Mouse (Mus musculus) layer of hippocampus, adult 2 months (tissue): ENCODE measurements at regions not wholly inside any gene's neighbourhood (a gene's known extent, or its start where the extent isn't known, plus 50 kb on each side); places are given as distances from the start of the nearest gene placed in this dataset.

Source experiments
- DNase-seq, 2 experiments: peaks; one replicate each; pipeline ENCODE4 v3.0.0; 2022; ENCODE audit warnings: low spot score in 2 of 2
- H3K27ac ChIP-seq: fragments of 200-600 bp; 2 replicates; pipeline ENCODE4 v1.8.1; 2022
- H3K4me3 ChIP-seq: fragments of 200-600 bp; 2 replicates; pipeline ENCODE4 v1.8.1; 2022; ENCODE audit warnings: mild to moderate bottlenecking
- CTCF ChIP-seq: fragments of 200-600 bp; conservative IDR thresholded peaks from 2 replicates; pipeline ENCODE4 v1.8.1; 2022; ENCODE audit warnings: antibody characterized with exemption, mild to moderate bottlenecking, moderate library complexity

DNA sequence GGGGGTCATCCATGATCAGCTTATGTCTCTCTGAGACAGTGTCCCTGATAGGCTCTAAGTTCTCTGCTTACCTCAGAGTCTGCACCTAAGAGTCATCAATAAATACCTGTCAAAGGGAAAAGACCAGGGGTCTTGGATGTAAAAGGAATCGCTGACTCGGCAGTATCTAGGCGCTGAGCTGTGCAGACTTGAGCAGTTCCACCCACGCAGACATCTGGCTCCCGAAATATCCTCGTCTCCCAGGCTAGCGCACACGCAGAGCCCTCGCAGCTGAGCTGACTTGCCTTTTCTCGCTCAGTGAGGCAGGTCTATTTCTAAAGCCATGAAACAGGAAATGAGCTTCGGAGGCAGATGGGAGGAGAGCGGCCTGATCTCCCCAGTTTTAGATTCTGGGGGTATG is 412.1 kb downstream of the Matn1 start:
- Histone ChIP-seq H3K27ac (no peak overlapping the region), H3K4me3 (no peak overlapping the region)
- no peak for TF ChIP-seq CTCF
- DNase-seq = no peak

DNA sequence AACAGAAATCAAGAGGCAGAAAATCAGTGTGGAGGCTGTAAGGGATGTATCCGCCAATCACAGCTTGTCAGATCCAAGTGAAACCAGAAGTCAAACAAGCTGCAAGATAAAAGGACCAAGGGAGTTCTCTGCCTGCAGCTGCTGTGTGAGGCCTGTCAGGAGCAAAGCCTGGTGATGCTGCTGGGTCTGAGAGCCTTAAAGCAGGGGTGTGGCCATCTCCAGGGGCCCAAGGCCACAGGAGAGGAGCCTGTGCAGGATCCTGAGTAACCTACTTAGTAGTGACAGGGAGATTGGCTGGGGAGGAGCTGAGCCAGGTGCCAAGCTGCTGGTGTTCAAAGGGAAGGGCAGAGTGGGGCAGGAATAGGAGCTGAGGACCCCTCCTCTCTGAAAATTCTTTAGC is 418.8 kb downstream of the Matn1 start:
- Histone ChIP-seq H3K27ac (no peak overlapping the region), H3K4me3 (no peak overlapping the region)
- DNase-seq = no peak
- no peak for TF ChIP-seq CTCF

DNA sequence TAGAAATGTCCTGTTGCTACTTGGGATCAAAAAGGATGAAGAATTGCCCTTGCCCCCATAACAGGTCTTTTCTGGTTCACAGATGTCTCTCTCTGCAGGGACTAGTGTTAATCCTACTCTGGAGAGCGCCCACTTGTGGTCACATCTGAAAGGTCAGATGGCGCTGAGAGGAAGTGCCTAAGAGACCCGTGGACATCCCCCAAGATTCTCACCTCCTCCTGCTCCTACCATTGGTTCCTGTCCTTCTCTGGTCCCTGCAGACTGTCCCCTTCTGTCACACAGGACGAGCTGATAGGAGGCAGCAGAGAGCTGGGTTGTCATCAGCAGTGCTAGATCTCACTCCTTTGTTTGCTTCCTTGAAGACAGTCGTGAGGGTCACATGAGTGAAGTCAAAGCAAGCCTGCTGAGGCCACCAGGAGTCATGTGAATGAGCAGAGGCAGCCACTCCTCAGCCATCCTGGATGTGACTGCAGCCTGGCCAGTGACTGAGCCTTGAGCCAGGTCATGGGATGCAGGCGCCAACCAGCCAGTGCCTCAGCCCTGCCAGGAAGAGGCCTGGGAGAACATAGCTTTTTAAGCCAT is 420.6 kb downstream of the Matn1 start:
- DNase-seq = peak in 1 of 2 experiments; percentile 36
- Histone ChIP-seq H3K4me3 (no peak overlapping the region), H3K27ac (no peak overlapping the region)
- TF ChIP-seq CTCF = peak; percentile 81

DNA sequence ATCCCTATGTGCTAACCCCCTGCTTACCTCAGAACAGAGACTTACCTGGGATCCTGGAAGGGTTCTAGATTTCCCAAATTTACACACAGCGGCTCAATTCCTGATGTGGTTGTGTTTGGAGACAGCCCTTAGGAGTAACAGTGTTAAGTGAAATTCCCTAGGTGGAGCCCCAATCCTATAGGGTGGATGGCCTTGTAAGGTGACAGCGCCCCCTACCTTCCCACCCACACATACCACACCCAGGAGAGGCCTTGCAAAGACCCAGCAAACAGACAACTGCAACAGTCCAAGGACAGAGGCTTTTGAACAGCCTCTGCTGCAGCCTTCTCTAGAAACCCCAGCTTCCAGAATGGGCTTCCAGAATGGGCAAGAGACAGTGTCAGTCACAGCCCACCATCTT is 421.8 kb downstream of the Matn1 start:
- peak; percentile 51 for TF ChIP-seq CTCF
- H3K27ac ChIP-seq = no peak overlapping the region
- no peak for DNase-seq
- no peak overlapping the region for H3K4me3 ChIP-seq

- DNase-seq = no peak
- no peak overlapping the region for H3K4me3 ChIP-seq
- no peak for TF ChIP-seq CTCF
- H3K27ac ChIP-seq = no peak overlapping the region
Measured at GRCm38 (mm10) chr4:131366656-131367055, 422.5 kb downstream of the Matn1 start.

GRCm38 (mm10) chr4:131372517-131372916 is 428.3 kb downstream of the Matn1 start:
- TF ChIP-seq CTCF = no peak

DNA sequence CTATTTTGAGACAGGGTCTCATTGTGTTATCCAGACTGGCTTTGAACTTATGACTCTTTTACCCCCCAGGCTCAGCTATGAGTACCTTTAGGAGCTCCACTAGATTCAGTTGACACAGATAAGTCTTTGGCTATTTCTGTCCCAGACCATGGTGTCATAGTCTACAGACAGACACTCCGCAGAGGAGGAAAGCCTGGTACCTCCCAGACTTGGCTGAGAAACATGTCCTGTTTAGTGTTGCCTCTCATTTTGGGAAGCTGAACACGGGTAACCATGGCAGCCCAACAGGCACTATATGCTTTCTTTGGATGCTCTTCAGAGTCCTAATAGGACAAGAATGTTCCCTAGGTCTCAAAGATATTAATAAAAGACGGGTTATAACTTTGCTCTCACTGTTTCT is 429.0 kb downstream of the Matn1 start:
- Histone ChIP-seq H3K4me3 (no peak overlapping the region), H3K27ac (no peak overlapping the region)
- TF ChIP-seq CTCF = no peak
- DNase-seq = no peak

More at GRCm38 (mm10) chr4:131372517-131372916, 428.3 kb downstream of the Matn1 start:
- no peak overlapping the region for H3K27ac ChIP-seq
- H3K4me3 ChIP-seq = no peak overlapping the region
- DNase-seq = no peak

DNA sequence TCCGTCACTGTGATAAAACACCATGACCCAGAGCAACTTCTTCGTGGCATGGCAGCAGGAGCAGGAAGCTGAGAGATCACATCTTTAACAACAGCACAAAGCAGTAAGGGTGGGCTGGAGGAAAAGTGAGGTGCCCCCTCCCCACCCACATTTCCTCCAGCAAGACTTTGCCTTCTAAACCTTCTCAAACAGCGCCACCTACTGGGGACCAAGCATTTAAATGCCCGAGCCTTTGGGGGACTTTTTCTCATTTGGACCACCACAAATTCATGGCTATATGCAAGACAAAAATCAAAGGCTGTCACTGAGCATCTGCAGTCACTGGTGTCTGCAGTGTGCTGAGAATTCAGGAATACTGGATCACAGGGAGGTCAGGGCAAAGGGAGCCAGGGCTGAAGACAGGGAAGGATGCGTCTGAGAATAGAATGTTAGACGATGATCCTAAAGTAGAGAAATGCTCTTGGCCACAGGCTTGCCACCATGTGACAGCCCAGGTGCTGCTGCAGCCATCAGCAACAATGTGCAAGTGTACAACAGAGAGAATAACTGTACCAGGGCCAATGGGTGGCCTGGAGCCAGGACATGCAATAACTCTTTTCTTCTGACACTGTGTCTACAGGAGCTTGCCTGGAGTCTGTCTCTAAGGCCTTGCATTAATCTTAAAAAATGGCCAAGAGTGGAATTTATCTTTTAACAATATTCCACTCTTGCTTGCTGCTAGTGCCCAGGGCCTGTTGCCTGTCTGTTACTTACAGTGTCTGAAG is 430.5 kb downstream of the Matn1 start:
- peak; percentile 74 for TF ChIP-seq CTCF

GRCm38 (mm10) chr4:131381063-131381462 is 436.9 kb downstream of the Matn1 start:
- no peak for TF ChIP-seq CTCF
- no peak for DNase-seq
- H3K27ac ChIP-seq = no peak overlapping the region
- no peak overlapping the region for H3K4me3 ChIP-seq

More for the DNA sequence above, 430.5 kb downstream of the Matn1 start:
- H3K4me3 ChIP-seq = no peak overlapping the region
- no peak for DNase-seq
- no peak overlapping the region for H3K27ac ChIP-seq

GRCm38 (mm10) chr4:131381529-131381928 is 437.3 kb downstream of the Matn1 start:
- H3K27ac ChIP-seq = no peak overlapping the region
- no peak for DNase-seq
- no peak for TF ChIP-seq CTCF
- H3K4me3 ChIP-seq = no peak overlapping the region

GRCm38 (mm10) chr4:131383862-131384261 is 439.7 kb downstream of the Matn1 start:
- DNase-seq = peak in 1 of 2 experiments; percentile 43
- Histone ChIP-seq H3K27ac (no peak overlapping the region), H3K4me3 (no peak overlapping the region)
- TF ChIP-seq CTCF = no peak

DNA sequence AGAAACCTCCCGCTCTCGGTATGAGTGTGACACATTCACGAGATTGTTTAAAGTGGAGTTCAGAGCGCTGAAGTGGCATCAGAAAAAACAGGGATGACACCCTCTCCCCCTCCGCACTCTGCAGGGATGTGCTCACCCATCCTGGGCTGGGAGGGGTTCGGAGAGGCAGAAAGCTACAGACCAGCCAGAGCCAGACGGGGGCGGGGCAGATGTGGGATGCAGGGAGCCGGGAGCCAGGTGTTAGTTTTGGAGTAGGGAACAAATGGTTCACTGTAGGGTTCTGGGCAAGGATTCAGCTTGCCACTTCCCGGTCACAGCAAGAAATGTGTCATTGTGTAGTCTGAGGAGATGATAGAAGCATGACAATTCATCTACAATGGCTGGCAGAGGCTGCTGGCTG is 442.8 kb downstream of the Matn1 start:
- Histone ChIP-seq H3K4me3 (no peak overlapping the region), H3K27ac (no peak overlapping the region)
- TF ChIP-seq CTCF = no peak
- DNase-seq = no peak

DNA sequence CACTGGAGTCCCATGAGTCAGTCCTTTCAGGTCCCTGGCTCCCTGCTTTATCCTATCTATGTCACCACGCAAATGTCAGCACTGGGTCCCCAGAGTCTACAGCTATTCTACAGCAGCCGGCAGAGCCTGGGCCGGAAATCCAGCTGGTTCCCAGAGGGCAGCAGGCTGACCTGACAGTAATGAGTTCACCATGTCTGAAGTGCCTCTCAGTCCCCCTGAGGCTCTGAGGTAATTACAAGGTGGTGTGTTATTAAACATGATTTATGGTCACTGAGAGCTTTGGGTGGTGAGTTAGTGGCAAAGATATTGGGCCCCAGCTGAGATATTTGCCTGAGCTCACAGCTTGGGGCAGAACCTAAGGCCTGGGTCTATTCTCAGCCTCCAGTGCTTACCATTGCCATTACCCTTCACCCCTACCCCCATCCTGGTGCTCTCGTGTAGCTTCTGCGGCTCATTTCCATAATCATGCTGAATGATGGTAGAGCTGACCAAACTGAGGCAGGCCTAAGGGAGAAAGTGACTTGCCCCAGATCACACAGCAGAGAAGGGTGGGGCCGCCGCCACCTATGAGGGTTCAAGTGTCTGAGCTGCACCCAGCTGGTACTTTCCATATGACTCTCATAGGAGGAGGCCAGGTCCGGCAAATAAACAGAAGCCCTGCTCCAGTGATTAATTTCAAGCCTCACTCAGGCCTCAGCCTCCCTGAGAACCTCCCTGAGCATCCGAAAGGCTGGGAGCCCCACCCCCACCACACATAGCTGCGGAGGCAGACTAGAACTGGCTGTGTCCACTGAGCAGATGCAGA is 446.8 kb downstream of the Ptpru start:
- H3K27ac ChIP-seq = no peak overlapping the region
- no peak for DNase-seq
- H3K4me3 ChIP-seq = no peak overlapping the region
- TF ChIP-seq CTCF = no peak
